Mouse (Mus musculus) hindbrain, embryonic 11.5 days (tissue): ENCODE measurements around the gene Gm28047. TPM values are rescaled to one million over a fixed set of nuclear protein-coding genes. Genes with fewer than 3 reads are reported as not detected.
A peak's percentile ranks its signal among the peaks of the same experiment; 100 is the strongest.

ENCODE experiments used
- ATAC-seq: fragments of 200-750 bp; cut with Nextera tagmentation; 2 replicates; pipeline ENCODE4 v1.8.0; 2017; ENCODE audit warnings: mild to moderate bottlenecking, moderate TSS enrichment, moderate library complexity; ENCODE audit not compliant: low FRiP score
- DNase-seq: peaks from one replicate; pipeline ENCODE4 v3.0.0-alpha.2; 2015; ENCODE audit warnings: low spot score
- H3K27ac ChIP-seq: fragments of 300-500 bp; sonication (generic); 2 replicates; pipeline ENCODE4 v1.5.1; 2014; ENCODE audit warnings: mild to moderate bottlenecking, low read depth, low read length
- H3K27me3 ChIP-seq: fragments of 300-500 bp; sonication (generic); 2 replicates; pipeline ENCODE4 v1.6.1; 2014; ENCODE audit warnings: mild to moderate bottlenecking, low read length, moderate library complexity, mixed read lengths; ENCODE audit not compliant: control insufficient read depth, insufficient read depth
- H3K36me3 ChIP-seq: fragments of 300-500 bp; sonication (generic); 2 replicates; pipeline ENCODE4 v1.6.1; 2014; ENCODE audit warnings: mild to moderate bottlenecking, low read length, moderate library complexity, mixed read lengths; ENCODE audit not compliant: control insufficient read depth, insufficient read depth
- H3K4me1 ChIP-seq: fragments of 300-500 bp; sonication (generic); replicated peaks from 2 replicates; pipeline ENCODE4 v1.6.1; 2014; ENCODE audit warnings: low read length, mixed read lengths; ENCODE audit not compliant: control insufficient read depth, insufficient read depth
- H3K4me2 ChIP-seq: fragments of 300-500 bp; sonication (generic); replicated peaks from 2 replicates; pipeline ENCODE4 v1.6.1; 2014; ENCODE audit warnings: mild to moderate bottlenecking, low read depth, low read length
- H3K4me3 ChIP-seq: fragments of 300-500 bp; sonication (generic); 2 replicates; pipeline ENCODE4 v1.5.1; 2014; ENCODE audit warnings: low read depth, low read length
- H3K9ac ChIP-seq: fragments of 300-500 bp; sonication (generic); 2 replicates; pipeline ENCODE4 v1.6.1; 2014; ENCODE audit warnings: low read depth, low read length
- H3K9me3 ChIP-seq: fragments of 300-500 bp; sonication (generic); 2 replicates; pipeline ENCODE4 v1.6.1; 2016; ENCODE audit warnings: low read length; ENCODE audit not compliant: control insufficient read depth
- WGBS: fragments of 180-500 bp; shearing (Covaris S2); extraction: QIAGEN DNeasy Blood & Tissue Kit; methylation state at CpG from one replicate; pipeline ENCODE4 v1.1.7; 2014; 5-methylcytosine and 5-hydroxymethylcytosine counted together
- polyA plus RNA-seq: library from polyadenylated mRNA; unstranded; fragments of >200 nt; fragmentation: Nextera tagmentation; extraction: Ambion mirVana; gene quantifications from 2 replicates; pipeline ENCODE4 v1.2.1, GENCODE M21; 2014

Gene Gm28047
- 0.93 TPM in 1 of 2 replicates, not detected in the other for polyA plus RNA-seq

DNA sequence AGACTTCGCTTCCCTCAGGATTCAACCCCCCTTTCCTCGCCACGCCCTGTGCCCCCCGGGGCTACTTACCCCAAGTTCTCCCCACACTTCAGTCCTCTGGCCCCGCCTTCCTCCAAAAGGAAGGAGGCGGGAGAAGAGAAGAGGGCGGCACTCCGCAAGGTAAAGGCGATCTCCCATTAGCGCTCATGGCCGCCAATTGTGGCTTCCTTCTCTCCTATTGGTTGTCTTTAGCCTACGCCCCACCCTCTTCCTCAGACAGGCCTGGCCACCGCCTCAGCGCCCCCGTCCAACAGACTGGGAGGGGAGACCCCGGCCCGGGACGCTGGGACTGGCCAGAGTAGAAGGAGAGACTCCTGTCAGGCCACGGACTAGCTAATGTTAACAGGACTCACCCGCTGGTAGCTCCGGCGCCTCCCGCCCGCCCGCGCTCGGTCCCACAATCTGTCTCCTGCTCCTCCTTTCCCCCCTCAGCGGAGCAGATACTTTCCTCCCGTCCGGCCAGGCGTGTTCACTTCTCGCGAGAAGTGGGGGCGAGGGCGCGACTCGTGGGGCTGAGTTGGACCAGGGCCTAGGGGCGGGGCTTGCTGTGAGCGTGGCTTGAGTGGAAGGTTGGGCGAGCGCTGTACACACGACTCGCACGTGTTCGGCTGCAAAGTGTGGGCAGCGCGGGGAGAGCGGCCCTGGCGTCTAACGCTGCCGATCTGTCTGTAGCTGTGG is at the start of gene Gm28047, which contains the start of gene Atf7:
Gene Gm28047 (minus strand): TSS at position 98 of the 717 bp plus-strand sequence.
Gene Atf7 (minus strand): TSS at position 495 of the 717 bp plus-strand sequence.
- Histone ChIP-seq H3K4me3 (peak within 1 kb of the TSS; percentile 63), H3K9ac (peak within 1 kb of the TSS; percentile 84), H3K4me2 (peak within 1 kb of the TSS; percentile 76), H3K4me1 (peaks cover 3% of the 10 kb centered on the region; the same call in 1 of the 2 replicates), H3K27ac (peak within 1 kb of the TSS; percentile 97), H3K36me3 (no peaks in the 10 kb centered on the region), H3K9me3 (no peaks in the 10 kb centered on the region), H3K27me3 (no peaks in the 10 kb centered on the region)
- WGBS = under 1% methylated on average over 47 of the region's 51 CpGs
- DNase-seq = peak; percentile 99
- ATAC-seq = peak; percentile 100

DNA sequence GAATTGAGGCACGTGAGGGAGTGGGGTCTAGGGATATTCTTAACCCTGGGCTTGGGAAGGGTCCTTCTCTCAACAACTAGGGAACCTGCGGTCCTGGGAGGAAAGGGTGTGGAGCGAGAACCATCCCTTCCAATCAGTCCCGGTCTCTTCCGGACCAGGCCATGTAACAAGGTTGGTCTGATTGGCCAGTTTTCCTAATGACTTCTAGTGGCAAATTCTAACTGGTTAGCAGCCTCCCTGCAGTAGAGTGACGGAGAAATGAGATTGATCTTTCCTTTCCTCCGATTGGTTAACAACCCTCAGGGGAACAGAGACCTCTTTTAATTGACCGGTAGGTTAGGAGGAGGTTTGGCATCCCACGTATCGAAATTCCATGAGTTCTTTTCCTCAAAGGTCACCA is 48.7 kb upstream of the Gm28047 start:
- peak; percentile 71 for DNase-seq
- ATAC-seq = peak; percentile 38
- H3K4me3 ChIP-seq = no peak overlapping the region
- no peaks in the 10 kb centered on the region for H3K36me3 ChIP-seq
- peak overlapping the region; percentile 61 for H3K4me2 ChIP-seq
- H3K4me1 ChIP-seq = peaks cover 8% of the 10 kb centered on the region; the same call in 1 of the 2 replicates
- H3K9me3 ChIP-seq = no peaks in the 10 kb centered on the region
- no peak overlapping the region for H3K9ac ChIP-seq
- peak overlapping the region; percentile 99 for H3K27ac ChIP-seq
- WGBS = 4% methylated on average over 10 of the region's 10 CpGs
- H3K27me3 ChIP-seq = no peaks in the 10 kb centered on the region

GRCm38 (mm10) chr15:102672215-102673071 is 47.6 kb upstream of the Gm28047 start, which contains the start of gene Atp5g2:
Gene Atp5g2, minus strand, starts transcription at chr15:102672352.
- Histone ChIP-seq H3K36me3 (no peaks in the 10 kb centered on the region), H3K9ac (peak within 1 kb of the TSS; percentile 93), H3K9me3 (no peaks in the 10 kb centered on the region), H3K4me3 (peak within 1 kb of the TSS; percentile 42), H3K27ac (peak within 1 kb of the TSS; percentile 99), H3K27me3 (no peaks in the 10 kb centered on the region), H3K4me1 (peaks cover 8% of the 10 kb centered on the region; the same call in 1 of the 2 replicates), H3K4me2 (peak within 1 kb of the TSS; percentile 61)
- ATAC-seq (no peak), DNase-seq (peak; percentile 74)
- WGBS = 4% methylated on average over 37 of the region's 37 CpGs

DNA sequence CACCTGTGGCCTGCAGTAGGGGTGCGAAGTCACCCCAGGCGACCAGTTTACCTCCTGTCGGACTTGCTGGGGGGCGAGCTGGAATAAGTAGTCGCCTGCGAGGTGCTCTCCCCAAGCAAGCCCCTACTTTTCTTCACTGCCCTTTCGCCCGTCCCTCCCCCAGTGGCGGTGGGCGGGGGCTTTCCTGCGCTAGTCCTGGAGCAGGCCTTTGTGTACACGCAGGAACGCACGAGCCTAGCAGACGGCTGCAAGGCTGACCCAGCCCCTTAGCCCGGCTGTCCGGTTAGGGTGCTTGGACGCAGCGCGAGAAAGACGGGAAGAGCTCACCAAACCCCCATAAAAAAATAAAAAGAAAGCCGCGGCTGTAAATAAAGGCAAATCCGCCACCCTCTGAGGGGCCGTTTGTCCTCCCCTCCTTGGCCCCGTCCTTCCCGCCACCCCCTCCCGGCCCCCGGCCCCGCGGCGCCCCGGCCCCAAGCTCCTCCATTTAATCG is 46.9 kb upstream of the Gm28047 start:
- DNase-seq (peak; percentile 86), ATAC-seq (peak; percentile 77)
- H3K4me3 ChIP-seq = peak overlapping the region; percentile 42
- no peaks in the 10 kb centered on the region for H3K9me3 ChIP-seq
- peak overlapping the region; percentile 61 for H3K4me2 ChIP-seq
- H3K36me3 ChIP-seq = peaks cover 2% of the 10 kb centered on the region; the same call in 1 of the 2 replicates
- H3K27ac ChIP-seq = peak overlapping the region; percentile 99
- peak overlapping the region; percentile 93 for H3K9ac ChIP-seq
- peaks cover 8% of the 10 kb centered on the region; the same call in 1 of the 2 replicates for H3K4me1 ChIP-seq
- H3K27me3 ChIP-seq = no peaks in the 10 kb centered on the region
- 0% methylated on average over 32 of the region's 34 CpGs for WGBS

GRCm38 (mm10) chr15:102670767-102671575 is 46.1 kb upstream of the Gm28047 start:
- Histone ChIP-seq H3K9ac (peak overlapping the region; percentile 97), H3K36me3 (peaks cover 2% of the 10 kb centered on the region; the same call in 1 of the 2 replicates), H3K27me3 (no peaks in the 10 kb centered on the region), H3K9me3 (no peaks in the 10 kb centered on the region), H3K27ac (peak overlapping the region; percentile 99), H3K4me1 (peaks cover 8% of the 10 kb centered on the region; the same call in 1 of the 2 replicates), H3K4me3 (peak overlapping the region; percentile 63), H3K4me2 (peak overlapping the region; percentile 72)
- DNase-seq (peak; percentile 99), ATAC-seq (peak; percentile 91)
- WGBS = under 1% methylated on average over 53 of the region's 53 CpGs

DNA sequence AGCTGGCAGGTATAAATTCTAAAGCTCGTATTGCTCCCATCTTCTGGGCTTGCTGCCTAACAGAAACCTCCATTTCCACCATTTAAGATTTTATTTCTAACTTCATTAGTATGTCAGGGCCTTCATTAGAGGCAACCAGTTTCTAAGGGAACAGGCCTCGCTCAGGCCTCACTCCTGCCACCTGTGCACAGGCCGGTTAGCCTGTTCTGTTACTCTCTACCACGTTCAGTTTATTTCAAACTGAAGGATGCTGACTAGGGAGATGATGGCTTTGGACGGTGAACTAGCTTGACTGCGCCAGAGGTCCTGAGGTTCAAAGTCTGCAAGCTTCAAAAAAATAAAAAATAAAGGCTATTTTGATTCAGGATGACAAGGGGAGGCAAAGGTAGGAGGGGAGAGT is 45.4 kb upstream of the Gm28047 start:
- WGBS = 13% methylated on average over 6 of the region's 6 CpGs
- H3K4me1 ChIP-seq = peaks cover 8% of the 10 kb centered on the region; the same call in 1 of the 2 replicates
- peak overlapping the region; percentile 79 for H3K27ac ChIP-seq
- H3K27me3 ChIP-seq = no peaks in the 10 kb centered on the region
- H3K9me3 ChIP-seq = no peaks in the 10 kb centered on the region
- ATAC-seq (no peak), DNase-seq (no peak)
- peak overlapping the region; percentile 97 for H3K9ac ChIP-seq
- peak overlapping the region; percentile 72 for H3K4me2 ChIP-seq
- peak overlapping the region; percentile 63 for H3K4me3 ChIP-seq
- peaks cover 5% of the 10 kb centered on the region; the same call in 1 of the 2 replicates for H3K36me3 ChIP-seq

GRCm38 (mm10) chr15:102669571-102669970 is 44.7 kb upstream of the Gm28047 start:
- Histone ChIP-seq H3K4me3 (no peak overlapping the region), H3K4me2 (no peak overlapping the region; the same call in 1 of the 2 replicates), H3K9ac (no peak overlapping the region), H3K27ac (no peak overlapping the region), H3K27me3 (no peaks in the 10 kb centered on the region), H3K36me3 (peaks cover 5% of the 10 kb centered on the region), H3K9me3 (no peaks in the 10 kb centered on the region), H3K4me1 (peaks cover 8% of the 10 kb centered on the region; the same call in 1 of the 2 replicates)
- ATAC-seq = no peak
- DNase-seq = no peak
- WGBS = 91% methylated on average over 8 of the region's 8 CpGs
